Mouse (Mus musculus): Measurements from ENCODE around the gene Ptgds. TPM values are rescaled to one million over a fixed set of nuclear protein-coding genes. Genes with fewer than 3 reads are reported as not detected.

Gene Ptgds
- total and polyA plus RNA-seq, 3 experiments: 0.37 to 0.46 TPM; not detected in 1

DNA sequence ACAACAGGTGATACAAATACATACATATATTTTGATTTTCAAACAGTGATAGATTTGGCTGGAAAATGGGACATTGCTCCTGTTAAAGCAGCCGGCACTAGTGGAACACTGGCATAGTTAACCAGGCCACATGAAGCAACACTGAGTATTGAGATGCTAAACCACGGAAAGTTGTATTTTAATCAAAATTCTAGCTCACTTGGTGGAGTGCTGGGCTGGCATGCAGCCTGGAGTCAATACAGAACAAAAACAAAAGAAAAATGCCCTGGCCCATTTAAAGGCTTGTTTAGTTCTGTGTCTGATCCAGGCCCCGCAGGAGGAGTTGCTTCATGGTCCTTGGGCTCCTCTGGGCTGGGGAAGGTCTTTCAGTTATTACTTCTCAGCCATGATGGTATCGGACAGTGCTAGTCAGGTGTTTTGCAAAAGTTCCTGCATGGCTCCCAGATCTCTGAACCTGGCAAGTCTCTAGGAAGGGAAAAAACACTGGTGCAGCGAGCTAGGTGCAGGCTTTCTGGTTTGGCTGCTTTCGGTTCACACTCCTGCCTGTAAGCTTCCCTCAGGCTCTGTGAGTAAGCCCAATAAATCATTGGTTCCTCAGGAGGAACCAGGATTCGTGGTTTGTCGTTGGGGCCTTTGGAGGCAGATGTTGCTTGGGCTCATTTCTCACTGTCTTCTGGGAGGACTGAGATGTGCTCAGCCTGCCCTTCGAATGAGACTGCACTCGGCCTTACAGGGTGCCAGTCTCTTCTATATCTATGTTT is 9.9 kb upstream of the Ptgds start:
- dilution Hi-C loops (cut with MboI; ENCODE audit: extremely low pct_ligation_motif_present, extremely low pct_unique_long_range_greater_than_20kb, low sequenced_read_pairs) (no loop called here), in situ Hi-C loops (cut with MboI; ENCODE audit: low pct_ligation_motif_present, low pct_unique_long_range_greater_than_20kb, low sequenced_read_pairs) (loop anchor here (5.0 kb wide), 1 partner anchor 47 kb away; no protein-coding TSS in a partner anchor)
- Histone ChIP-seq H3K79me2 (replicated peaks; ENCODE audit: control insufficient read depth, extremely low read depth, insufficient read depth, poor library complexity, severe bottlenecking) (no peaks in the 10 kb centered on the region), H3K36me3 (replicated peaks in 1 of 2; ENCODE audit: control insufficient read depth in 1 of 2, insufficient read depth in 1 of 2, low read length in 1 of 2) (no peaks in the 10 kb centered on the region), H3K4me3 (replicated peaks in 1 of 3; ENCODE audit: low read depth in 2 of 3, low read length in 2 of 3, poor library complexity in 1 of 3) (no peak overlapping the region), H3K9me3 (replicated peaks; ENCODE audit: low read length) (peaks cover 3% of the 10 kb centered on the region), H3K27me3 (replicated peaks) (peaks cover 12% of the 10 kb centered on the region), H3K27ac (ENCODE audit: insufficient read depth, low read depth) (no peak overlapping the region), H3K4me1 (ENCODE audit: control insufficient read depth in 1 of 2, insufficient read depth in 2 of 2) (no peaks in the 10 kb centered on the region), H3K4me2 (ENCODE audit: insufficient read depth, low read depth, poor library complexity, severe bottlenecking) (no peak overlapping the region), H3K9ac (ENCODE audit: insufficient read depth, low read depth) (no peak overlapping the region)
- no peak for TF ChIP-seq ETS1 (conservative IDR thresholded peaks at IDR 0.05; ENCODE audit: low read depth, low read length)
- TF ChIP-seq IRF4 (IDR thresholded peaks at IDR 0.05; ENCODE audit: low read depth, low read length): no peak
- TF ChIP-seq POLR2A (IDR thresholded peaks at IDR 0.05; ENCODE audit: low read depth, low read length): no peak
- TF ChIP-seq JUND (conservative IDR thresholded peaks at IDR 0.05; ENCODE audit: low read depth, low read length): no peak
- no peak for TF ChIP-seq SIN3A (IDR thresholded peaks at IDR 0.05; ENCODE audit: low read length)
- no peak for TF ChIP-seq ZNF384 (IDR thresholded peaks at IDR 0.05; ENCODE audit: low read depth, low read length)
- no peak for TF ChIP-seq ZKSCAN1 (IDR thresholded peaks at IDR 0.05; ENCODE audit: borderline replicate concordance, low read depth, low read length)
- no peak for DNase-seq (ENCODE audit: extremely low read depth)

- H3K27ac ChIP-seq (ENCODE audit: insufficient read depth, low read depth): no peak overlapping the region
- TF ChIP-seq NELFE (IDR thresholded peaks at IDR 0.05; ENCODE audit: low read depth, low read length) (no peak), MAX (IDR thresholded peaks at IDR 0.05; ENCODE audit: low read length) (no peak), RAD21 (IDR thresholded peaks at IDR 0.05; ENCODE audit: low read depth, low read length) (no peak), ZNF384 (IDR thresholded peaks at IDR 0.05; ENCODE audit: low read depth, low read length) (no peak), TBP (conservative IDR thresholded peaks at IDR 0.05; ENCODE audit: low read depth, low read length) (no peak), HCFC1 (IDR thresholded peaks at IDR 0.05; ENCODE audit: low read depth, low read length) (no peak), JUND (conservative IDR thresholded peaks at IDR 0.05; ENCODE audit: low read depth, low read length) (no peak), NRF1 (IDR thresholded peaks at IDR 0.05; ENCODE audit: low read depth, low read length) (no peak), USF1 (IDR thresholded peaks at IDR 0.05; ENCODE audit: low read depth, low read length) (no peak), MYC (IDR thresholded peaks at IDR 0.05; ENCODE audit: low read depth, low read length) (no peak)
- dilution Hi-C loops (cut with MboI; ENCODE audit: extremely low pct_ligation_motif_present, extremely low pct_unique_long_range_greater_than_20kb, low sequenced_read_pairs): no loop called here
- H3K27me3 ChIP-seq (replicated peaks): peaks cover 6% of the 10 kb centered on the region
- H3K9ac ChIP-seq (ENCODE audit: insufficient read depth, low read depth): no peak overlapping the region
- H3K4me1 ChIP-seq (ENCODE audit: control insufficient read depth in 1 of 2, insufficient read depth in 2 of 2): no peaks in the 10 kb centered on the region
- H3K36me3 ChIP-seq (replicated peaks in 1 of 2; ENCODE audit: control insufficient read depth in 1 of 2, insufficient read depth in 1 of 2, low read length in 1 of 2): no peaks in the 10 kb centered on the region
- in situ Hi-C loops (cut with MboI; ENCODE audit: low pct_ligation_motif_present, low pct_unique_long_range_greater_than_20kb, low sequenced_read_pairs): loop anchor here (5.0 kb wide), 1 partner anchor 46 kb away; no protein-coding TSS in a partner anchor
- H3K79me2 ChIP-seq (replicated peaks; ENCODE audit: control insufficient read depth, extremely low read depth, insufficient read depth, poor library complexity, severe bottlenecking): no peaks in the 10 kb centered on the region
- peaks cover 3% of the 10 kb centered on the region for H3K9me3 ChIP-seq (replicated peaks; ENCODE audit: low read length)
- DNase-seq (ENCODE audit: extremely low read depth): no peak
- no peak overlapping the region for H3K4me2 ChIP-seq (ENCODE audit: insufficient read depth, low read depth, poor library complexity, severe bottlenecking)
- no peak overlapping the region for H3K4me3 ChIP-seq (replicated peaks in 1 of 3; ENCODE audit: low read depth in 2 of 3, low read length in 2 of 3, poor library complexity in 1 of 3)
These were observed 8.3 kb upstream of the Ptgds start for GRCm38 (mm10) chr2:25477967-25478675.

Data from CH12.LX (cell line).